Mouse (Mus musculus) kidney, embryonic 15.5 days (tissue): ENCODE measurements around the gene Pxylp1. TPM values are rescaled to one million over a fixed set of nuclear protein-coding genes. Genes with fewer than 3 reads are reported as not detected.

Experiments
- ATAC-seq: fragments of 200-750 bp; cut with Nextera tagmentation; replicated peaks from 2 replicates; pipeline ENCODE4 v1.8.0; 2017; ENCODE audit warnings: moderate TSS enrichment; ENCODE audit not compliant: low FRiP score
- H3K27ac ChIP-seq: fragments of 300-500 bp; sonication (generic); 2 replicates; pipeline ENCODE4 v1.5.1; 2015; ENCODE audit warnings: mild to moderate bottlenecking, inconsistent platforms
- H3K27me3 ChIP-seq: fragments of 300-500 bp; sonication (generic); 2 replicates; pipeline ENCODE4 v1.6.1; 2015; ENCODE audit warnings: inconsistent platforms
- H3K36me3 ChIP-seq: fragments of 300-500 bp; sonication (generic); 2 replicates; pipeline ENCODE4 v1.6.1; 2015; ENCODE audit warnings: inconsistent platforms
- H3K4me1 ChIP-seq: fragments of 300-500 bp; sonication (generic); 2 replicates; pipeline ENCODE4 v1.6.1; 2015; ENCODE audit warnings: inconsistent platforms
- H3K4me2 ChIP-seq: fragments of 300-500 bp; sonication (generic); 2 replicates; pipeline ENCODE4 v1.6.1; 2015; ENCODE audit warnings: moderate library complexity, mild to moderate bottlenecking, inconsistent platforms
- H3K4me3 ChIP-seq: fragments of 300-500 bp; sonication (generic); replicated peaks from 2 replicates; pipeline ENCODE4 v1.5.1; 2015; ENCODE audit warnings: mild to moderate bottlenecking, inconsistent platforms
- H3K9ac ChIP-seq: fragments of 300-500 bp; sonication (generic); 2 replicates; pipeline ENCODE4 v1.6.1; 2015; ENCODE audit warnings: mild to moderate bottlenecking, inconsistent platforms
- H3K9me3 ChIP-seq: fragments of 300-500 bp; sonication (generic); replicated peaks from 2 replicates; pipeline ENCODE4 v1.6.1; 2016; ENCODE audit warnings: inconsistent platforms
- WGBS: fragments of 180-500 bp; shearing (Covaris S2); methylation state at CpG from one replicate; pipeline ENCODE4 v1.1.7; 2015; ENCODE audit warnings: mixed read lengths; 5-methylcytosine and 5-hydroxymethylcytosine counted together
- polyA plus RNA-seq: library from polyadenylated mRNA; unstranded; fragments of >200 nt; fragmentation: Nextera tagmentation; extraction: Ambion mirVana; gene quantifications from 2 replicates; pipeline ENCODE4 v1.2.1, GENCODE M21; 2015

The Pxylp1 gene
- polyA plus RNA-seq, 1 experiment from 2014 or later: 17.0 TPM

- no peak overlapping the region for H3K27ac ChIP-seq
- 80% methylated on average over 17 of the region's 17 CpGs for WGBS
Observed at GRCm38 (mm10) chr9:96830856-96831359, 61.6 kb downstream of the Pxylp1 start.

DNA sequence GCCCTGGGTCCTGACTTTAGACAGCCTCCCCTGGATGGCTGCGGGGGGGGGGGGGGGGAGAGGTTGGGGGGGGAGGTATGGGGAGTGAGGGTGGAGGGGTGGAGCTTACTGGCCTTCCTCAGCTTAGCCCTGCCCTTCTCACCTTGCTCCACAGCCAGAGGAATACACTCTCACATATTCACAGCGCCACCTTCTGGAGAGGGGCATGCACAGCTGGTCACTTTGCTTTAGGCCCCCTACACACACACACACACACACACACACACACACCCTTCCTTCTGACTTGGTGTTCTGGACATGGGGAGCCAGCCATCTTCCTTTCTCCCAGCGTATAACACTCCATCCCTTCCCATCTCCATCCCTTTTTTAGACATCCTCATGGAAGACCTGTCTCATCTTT is 62.8 kb downstream of the Pxylp1 start:
- ATAC-seq: no peak
- 80% methylated on average over 2 of the region's 3 CpGs for WGBS
- no peaks in the 10 kb centered on the region for H3K27me3 ChIP-seq

More at GRCm38 (mm10) chr9:96830856-96831359, 61.6 kb downstream of the Pxylp1 start:
- Histone ChIP-seq H3K4me1 (no peaks in the 10 kb centered on the region), H3K9ac (no peak overlapping the region), H3K4me3 (no peak overlapping the region), H3K36me3 (0 out of 2 replicates have a peak, but pooled peaks cover 1% of the 10 kb centered on the region), H3K4me2 (no peak overlapping the region), H3K9me3 (no peaks in the 10 kb centered on the region), H3K27me3 (no peaks in the 10 kb centered on the region)
- no peak for ATAC-seq

GRCm38 (mm10) chr9:96828071-96828470 is 64.4 kb downstream of the Pxylp1 start:
- H3K4me1 ChIP-seq: no peaks in the 10 kb centered on the region
- no peak for ATAC-seq
- 43% methylated on average over 2 of the region's 2 CpGs for WGBS
- H3K9ac ChIP-seq: no peak overlapping the region
- H3K4me3 ChIP-seq: no peak overlapping the region
- H3K27ac ChIP-seq: no peak overlapping the region
- H3K27me3 ChIP-seq: no peaks in the 10 kb centered on the region
- H3K4me2 ChIP-seq: no peak overlapping the region
- H3K36me3 ChIP-seq: peaks cover 11% of the 10 kb centered on the region
- no peaks in the 10 kb centered on the region for H3K9me3 ChIP-seq

More for the DNA sequence above, 62.8 kb downstream of the Pxylp1 start:
- Histone ChIP-seq H3K27ac (no peak overlapping the region), H3K9ac (no peak overlapping the region), H3K4me2 (no peak overlapping the region), H3K4me1 (no peaks in the 10 kb centered on the region), H3K9me3 (no peaks in the 10 kb centered on the region), H3K36me3 (peaks cover 9% of the 10 kb centered on the region), H3K4me3 (no peak overlapping the region)

- no peak for ATAC-seq
- Histone ChIP-seq H3K4me3 (no peak overlapping the region), H3K9me3 (no peaks in the 10 kb centered on the region), H3K4me2 (no peak overlapping the region), H3K9ac (no peak overlapping the region), H3K27ac (no peak overlapping the region), H3K27me3 (no peaks in the 10 kb centered on the region), H3K4me1 (no peaks in the 10 kb centered on the region), H3K36me3 (peaks cover 11% of the 10 kb centered on the region)
- 74% methylated on average over 12 of the region's 12 CpGs for WGBS
Observed at GRCm38 (mm10) chr9:96827002-96827785, 65.3 kb downstream of the Pxylp1 start.

- 97% methylated on average over 18 of the region's 18 CpGs for whole genome bisulfite sequencing
- no peaks in the 10 kb centered on the region for H3K9me3 ChIP-seq
- H3K27me3 ChIP-seq: no peaks in the 10 kb centered on the region
- no peak overlapping the region for H3K27ac ChIP-seq
- H3K4me1 ChIP-seq: no peaks in the 10 kb centered on the region
- H3K4me3 ChIP-seq: no peak overlapping the region
- ATAC-seq: no peak
- H3K9ac ChIP-seq: no peak overlapping the region
- H3K4me2 ChIP-seq: no peak overlapping the region
- H3K36me3 ChIP-seq: peaks cover 11% of the 10 kb centered on the region
Observed at GRCm38 (mm10) chr9:96824857-96825256, 67.6 kb downstream of the Pxylp1 start.

GRCm38 (mm10) chr9:96824026-96824425 is 68.4 kb downstream of the Pxylp1 start:
- H3K36me3 ChIP-seq: peaks cover 11% of the 10 kb centered on the region
- WGBS: 63% methylated on average over 12 of the region's 12 CpGs
- no peak overlapping the region for H3K27ac ChIP-seq
- H3K27me3 ChIP-seq: no peaks in the 10 kb centered on the region
- no peak overlapping the region for H3K4me2 ChIP-seq
- H3K4me1 ChIP-seq: no peaks in the 10 kb centered on the region
- H3K9ac ChIP-seq: no peak overlapping the region
- H3K4me3 ChIP-seq: no peak overlapping the region
- no peak for ATAC-seq
- H3K9me3 ChIP-seq: no peaks in the 10 kb centered on the region

DNA sequence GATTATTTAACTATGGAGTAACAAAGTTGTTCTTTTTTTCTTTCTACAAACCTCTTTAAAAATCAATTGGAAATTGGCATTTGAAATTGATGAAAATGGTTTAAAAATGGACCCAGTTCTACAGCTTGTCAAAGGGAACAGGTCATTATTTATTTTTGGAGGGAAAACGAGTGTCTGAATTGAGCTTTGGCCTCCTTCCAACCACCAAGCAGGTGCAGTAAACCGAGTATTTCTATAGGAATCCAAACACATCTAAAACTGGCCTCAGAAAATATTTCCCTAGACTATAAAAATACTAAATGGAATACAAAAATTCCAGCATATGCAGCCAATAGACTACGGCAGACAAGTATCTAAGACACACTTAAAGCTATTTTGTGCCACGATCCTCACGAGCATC is 68.9 kb downstream of the Pxylp1 start:
- WGBS: 69% methylated on average over 5 of the region's 5 CpGs
- Histone ChIP-seq H3K9ac (no peak overlapping the region), H3K4me3 (no peak overlapping the region), H3K4me1 (no peaks in the 10 kb centered on the region), H3K4me2 (no peak overlapping the region), H3K27ac (no peak overlapping the region), H3K27me3 (no peaks in the 10 kb centered on the region), H3K9me3 (no peaks in the 10 kb centered on the region), H3K36me3 (peaks cover 11% of the 10 kb centered on the region)
- no peak for ATAC-seq

GRCm38 (mm10) chr9:96823005-96823404 is 69.5 kb downstream of the Pxylp1 start:
- no peak overlapping the region for H3K4me2 ChIP-seq
- no peak overlapping the region for H3K9ac ChIP-seq
- ATAC-seq: no peak
- no peaks in the 10 kb centered on the region for H3K9me3 ChIP-seq
- WGBS: 82% methylated on average over 9 of the region's 9 CpGs
- no peaks in the 10 kb centered on the region for H3K27me3 ChIP-seq
- H3K27ac ChIP-seq: no peak overlapping the region
- peaks cover 11% of the 10 kb centered on the region for H3K36me3 ChIP-seq
- no peaks in the 10 kb centered on the region for H3K4me1 ChIP-seq
- no peak overlapping the region for H3K4me3 ChIP-seq

GRCm38 (mm10) chr9:96818822-96819481 is 73.5 kb downstream of the Pxylp1 start:
- Histone ChIP-seq H3K4me2 (no peak overlapping the region), H3K27me3 (no peaks in the 10 kb centered on the region), H3K9ac (no peak overlapping the region), H3K27ac (no peak overlapping the region), H3K4me3 (no peak overlapping the region), H3K36me3 (no peaks in the 10 kb centered on the region), H3K4me1 (no peaks in the 10 kb centered on the region), H3K9me3 (no peaks in the 10 kb centered on the region)
- ATAC-seq: peak; percentile 43
- 59% methylated on average over 11 of the region's 11 CpGs for WGBS

- Histone ChIP-seq H3K27me3 (no peaks in the 10 kb centered on the region), H3K9me3 (no peaks in the 10 kb centered on the region), H3K36me3 (no peaks in the 10 kb centered on the region), H3K4me2 (no peak overlapping the region), H3K4me3 (no peak overlapping the region), H3K9ac (no peak overlapping the region), H3K27ac (no peak overlapping the region), H3K4me1 (no peaks in the 10 kb centered on the region)
- 36% methylated on average over 7 of the region's 7 CpGs for whole genome bisulfite sequencing
- ATAC-seq: peak; percentile 67
Observed at GRCm38 (mm10) chr9:96818128-96818821, 74.2 kb downstream of the Pxylp1 start.

DNA sequence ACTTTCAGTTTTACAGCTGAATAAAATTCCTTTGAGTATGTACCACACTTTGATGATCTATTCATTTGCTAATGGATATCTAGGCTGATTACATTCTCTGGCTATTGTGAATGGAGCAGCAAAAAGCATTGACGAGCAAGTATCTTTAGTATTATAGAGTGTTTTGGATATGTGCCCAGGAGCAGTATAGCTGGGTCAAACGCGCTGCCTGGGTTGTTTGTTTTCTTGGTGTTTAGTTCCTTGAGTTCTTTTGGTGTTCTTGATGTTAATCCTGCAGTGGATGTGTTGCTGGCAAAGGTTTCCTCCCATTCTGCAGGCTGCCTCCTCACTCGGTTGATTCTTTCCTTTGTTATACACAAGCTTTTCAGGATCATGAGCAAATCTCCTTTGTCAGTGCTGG is 80.5 kb downstream of the Pxylp1 start:
- ATAC-seq: no peak
- Histone ChIP-seq H3K27ac (no peak overlapping the region), H3K4me3 (no peak overlapping the region), H3K9me3 (no peaks in the 10 kb centered on the region), H3K4me1 (no peaks in the 10 kb centered on the region), H3K27me3 (no peaks in the 10 kb centered on the region), H3K4me2 (no peak overlapping the region), H3K36me3 (no peaks in the 10 kb centered on the region), H3K9ac (no peak overlapping the region)
- WGBS: 55% methylated on average over 4 of the region's 4 CpGs
